Mouse (Mus musculus) testis, adult 2 months (tissue): ENCODE measurements around the gene Ccna1. TPM values are rescaled to one million over a fixed set of nuclear protein-coding genes. Genes with fewer than 3 reads are reported as not detected.

ENCODE experiments used
- H3K27ac ChIP-seq: fragments of 200-500 bp; 2 replicates; pipeline ENCODE4 v1.5.1; 2012; ENCODE audit warnings: low read depth, low read length; ENCODE audit not compliant: control insufficient read depth, insufficient read depth
- H3K27me3 ChIP-seq: fragments of 200-500 bp; 2 replicates; pipeline ENCODE4 v1.6.1; 2012; ENCODE audit warnings: mild to moderate bottlenecking, low read length, moderate library complexity; ENCODE audit not compliant: control insufficient read depth, insufficient read depth
- H3K36me3 ChIP-seq: fragments of 200-500 bp; 2 replicates; pipeline ENCODE4 v1.6.1; 2012; ENCODE audit warnings: mild to moderate bottlenecking, low read length; ENCODE audit not compliant: control insufficient read depth, insufficient read depth
- H3K4me1 ChIP-seq: fragments of 200-500 bp; 2 replicates; pipeline ENCODE4 v1.6.1; 2012; ENCODE audit warnings: low read length; ENCODE audit not compliant: control insufficient read depth, insufficient read depth
- H3K4me3 ChIP-seq: fragments of 200-500 bp; 2 replicates; pipeline ENCODE4 v1.5.1; 2012; ENCODE audit warnings: low read depth, mild to moderate bottlenecking, low read length, moderate library complexity, mixed read lengths; ENCODE audit not compliant: control insufficient read depth
- CTCF ChIP-seq: fragments of 200-500 bp; IDR thresholded peaks from 2 replicates; pipeline ENCODE4 v1.5.1; 2012; ENCODE audit warnings: low read depth, mild to moderate bottlenecking, inconsistent platforms, low read length, moderate library complexity; ENCODE audit not compliant: control insufficient read depth, insufficient read depth, insufficient replicate concordance
- POLR2A ChIP-seq: fragments of 200-500 bp; IDR thresholded peaks from 2 replicates; pipeline ENCODE4 v1.6.1; 2012; ENCODE audit warnings: low read depth, mild to moderate bottlenecking, inconsistent platforms, low read length, moderate library complexity; ENCODE audit not compliant: control insufficient read depth
- polyA plus RNA-seq: library from polyadenylated mRNA; depleted of rRNA; stranded (reverse); fragments of >200 nt; gene quantifications from 2 replicates; pipeline ENCODE4 v1.2.3, GENCODE M21; 2012

Gene Ccna1
- polyA plus RNA-seq, 1 experiment: 144 TPM

DNA sequence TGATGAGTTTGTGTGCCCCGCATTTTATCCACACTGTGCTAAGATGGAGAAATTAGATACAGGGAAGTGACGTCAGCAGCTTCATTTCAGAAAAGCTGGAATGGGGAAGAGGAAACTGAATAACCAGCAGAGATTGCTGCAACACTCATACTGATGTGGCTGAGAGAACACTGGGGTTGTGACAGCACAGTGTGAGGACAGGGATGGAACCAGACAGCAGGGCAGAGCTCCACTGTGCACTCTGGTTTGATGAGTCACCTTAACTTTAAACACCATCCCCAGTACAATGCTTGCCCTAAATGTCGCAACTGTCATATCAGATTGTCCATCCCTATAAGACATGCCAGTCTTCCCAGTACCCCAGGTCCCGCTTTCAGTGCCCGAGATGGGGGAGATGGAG lies 17.7 kb downstream of the Ccna1 start:
- no peak for TF ChIP-seq POLR2A
- TF ChIP-seq CTCF: no peak
- Histone ChIP-seq H3K27ac (no peak overlapping the region), H3K36me3 (no peaks in the 10 kb centered on the region), H3K4me1 (no peaks in the 10 kb centered on the region), H3K27me3 (no peaks in the 10 kb centered on the region), H3K4me3 (no peak overlapping the region)

DNA sequence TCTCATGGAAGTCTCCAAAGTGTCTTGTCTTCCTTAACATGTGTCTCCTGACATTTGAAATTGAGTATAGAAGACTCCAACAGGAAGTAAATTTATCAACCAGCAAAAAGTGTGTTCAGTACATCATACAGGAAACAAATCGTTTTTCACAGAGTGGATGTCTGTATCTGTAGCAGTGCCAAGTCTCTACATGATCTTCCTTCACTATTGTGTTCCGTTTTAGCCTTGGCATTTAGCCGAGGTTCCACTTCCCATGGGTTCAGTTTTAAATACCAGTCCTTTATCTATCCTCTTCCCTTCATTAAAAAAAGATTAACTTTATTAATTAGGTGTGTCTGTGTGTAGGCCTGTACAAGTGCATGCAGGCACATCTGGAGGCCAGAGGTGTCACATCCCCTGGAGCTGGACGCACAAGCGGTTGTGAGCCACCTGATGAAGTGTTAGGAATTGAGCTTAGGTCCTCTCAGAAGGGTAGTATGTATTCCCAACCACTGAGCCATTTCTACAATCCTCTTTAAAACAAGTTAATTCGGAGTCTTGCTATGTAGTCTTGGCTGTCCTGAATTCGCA lies 27.9 kb downstream of the Ccna1 start:
- TF ChIP-seq POLR2A: no peak
- TF ChIP-seq CTCF: no peak
- H3K4me3 ChIP-seq: no peak overlapping the region

DNA sequence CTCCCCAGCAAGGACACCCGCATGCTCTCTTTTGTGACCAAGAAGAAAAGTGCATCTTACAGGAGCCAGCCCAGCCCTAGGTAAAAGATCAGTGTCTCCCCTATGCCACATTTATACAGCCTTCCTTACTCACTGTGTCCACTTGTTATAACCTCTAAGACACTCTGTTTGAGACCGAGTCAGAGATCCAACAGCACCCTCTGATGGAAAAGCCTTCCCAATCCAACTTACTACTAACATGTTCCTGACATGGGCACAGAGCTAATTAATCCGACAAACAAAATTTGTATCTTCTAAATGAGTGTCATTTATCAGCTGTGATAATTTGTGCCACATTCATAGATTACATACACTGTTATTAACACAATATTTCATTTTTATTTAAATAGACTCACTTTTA lies 29.8 kb downstream of the Ccna1 start:
- Histone ChIP-seq H3K27ac (no peak overlapping the region), H3K27me3 (no peaks in the 10 kb centered on the region), H3K4me1 (no peaks in the 10 kb centered on the region), H3K36me3 (no peaks in the 10 kb centered on the region), H3K4me3 (no peak overlapping the region)
- no peak for TF ChIP-seq CTCF
- no peak for TF ChIP-seq POLR2A

More for the DNA sequence above, 27.9 kb downstream of the Ccna1 start:
- Histone ChIP-seq H3K36me3 (no peaks in the 10 kb centered on the region), H3K4me1 (no peaks in the 10 kb centered on the region), H3K27ac (no peak overlapping the region), H3K27me3 (no peaks in the 10 kb centered on the region)

DNA sequence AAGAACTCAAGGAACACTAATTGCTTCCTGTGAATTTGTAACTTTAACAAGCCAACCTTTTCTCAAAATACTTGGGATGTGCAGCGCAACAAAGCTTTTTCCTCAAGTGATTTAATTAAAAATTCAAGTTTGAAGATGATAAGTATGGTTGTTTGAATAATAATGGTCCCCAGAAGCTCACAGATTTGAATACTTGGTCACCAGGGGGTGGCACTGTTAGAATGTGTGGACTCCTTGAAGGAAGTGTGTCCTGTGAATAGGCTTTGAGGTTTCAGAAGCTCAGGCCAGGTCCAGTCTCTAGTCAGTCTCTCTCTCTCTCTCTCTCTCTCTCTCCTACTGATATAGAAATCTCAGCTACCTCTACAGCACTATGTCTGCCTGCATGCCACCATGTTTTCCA lies 32.0 kb downstream of the Ccna1 start:
- H3K27ac ChIP-seq: no peak overlapping the region
- H3K27me3 ChIP-seq: no peaks in the 10 kb centered on the region
- no peaks in the 10 kb centered on the region for H3K36me3 ChIP-seq
- no peak overlapping the region for H3K4me3 ChIP-seq
- TF ChIP-seq POLR2A (no peak), CTCF (no peak)
- H3K4me1 ChIP-seq: no peaks in the 10 kb centered on the region

DNA sequence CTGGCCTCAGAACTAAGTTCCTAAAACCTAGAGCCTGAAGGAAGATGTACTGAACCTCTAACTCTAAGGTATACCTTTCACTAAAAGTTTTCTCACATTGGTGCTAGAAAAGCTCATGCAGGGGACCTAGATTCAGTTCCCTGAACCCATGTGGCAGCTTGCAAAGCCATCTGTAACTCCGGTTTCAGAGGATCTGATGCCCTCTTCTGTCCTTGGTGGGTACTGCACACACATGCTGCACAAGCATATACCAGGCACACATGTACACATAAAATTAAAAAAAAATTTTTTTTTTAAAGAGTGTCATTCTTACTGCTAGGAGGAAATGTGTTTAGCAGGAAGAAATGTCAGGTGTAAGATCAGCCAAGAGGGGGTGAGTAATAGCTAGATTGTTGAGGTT lies 33.1 kb downstream of the Ccna1 start:
- TF ChIP-seq POLR2A (no peak), CTCF (no peak)

DNA sequence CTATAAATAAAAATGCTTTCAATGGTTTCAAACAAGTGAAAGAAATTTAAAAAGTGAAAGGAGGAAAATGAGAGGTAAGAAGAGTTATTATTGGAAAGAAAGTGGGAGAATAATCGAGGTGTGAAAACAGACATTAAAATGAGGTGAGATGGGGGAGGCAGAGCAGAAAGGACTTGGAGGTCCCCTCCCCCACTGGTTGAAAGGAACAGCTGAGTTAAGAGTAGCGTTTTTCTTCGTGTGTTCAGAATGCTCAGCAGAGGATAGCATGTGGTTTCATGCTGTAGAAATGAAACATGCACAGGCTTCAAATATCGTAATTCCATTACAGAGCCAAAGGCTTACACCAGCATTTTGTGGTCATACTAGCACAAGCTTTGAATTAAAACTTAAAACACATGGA lies 42.8 kb downstream of the Ccna1 start:
- no peaks in the 10 kb centered on the region for H3K4me1 ChIP-seq

More for the DNA sequence above, 33.1 kb downstream of the Ccna1 start:
- H3K4me1 ChIP-seq: no peaks in the 10 kb centered on the region
- no peak overlapping the region for H3K27ac ChIP-seq
- H3K27me3 ChIP-seq: no peaks in the 10 kb centered on the region
- H3K4me3 ChIP-seq: no peak overlapping the region
- H3K36me3 ChIP-seq: no peaks in the 10 kb centered on the region

DNA sequence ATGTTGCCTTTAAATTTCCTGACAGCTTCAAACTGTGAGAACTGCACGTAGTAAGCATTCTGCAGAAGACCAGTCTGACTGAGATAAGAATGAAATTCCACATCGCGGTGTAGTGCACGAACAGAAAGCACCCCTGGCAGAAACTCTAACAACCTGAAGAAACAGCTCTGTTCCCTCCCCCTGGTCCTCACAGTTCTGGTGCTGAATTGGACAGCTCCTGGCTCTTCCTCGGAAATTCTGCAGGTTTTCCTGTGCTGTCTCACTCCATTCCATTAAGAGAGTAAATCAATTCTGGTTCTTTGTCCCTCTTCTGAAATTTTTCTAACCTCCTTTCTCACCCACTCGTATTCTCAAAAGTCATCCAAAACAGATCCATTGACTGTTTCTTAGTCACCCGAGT lies 43.6 kb downstream of the Ccna1 start:
- no peak overlapping the region for H3K4me3 ChIP-seq

More for the DNA sequence above, 42.8 kb downstream of the Ccna1 start:
- Histone ChIP-seq H3K27ac (no peak overlapping the region), H3K4me3 (no peak overlapping the region), H3K27me3 (no peaks in the 10 kb centered on the region), H3K36me3 (no peaks in the 10 kb centered on the region)
- TF ChIP-seq POLR2A: no peak
- no peak for TF ChIP-seq CTCF

More for the DNA sequence above, 43.6 kb downstream of the Ccna1 start:
- no peak for TF ChIP-seq CTCF
- TF ChIP-seq POLR2A: no peak
- Histone ChIP-seq H3K27ac (no peak overlapping the region), H3K36me3 (no peaks in the 10 kb centered on the region), H3K4me1 (no peaks in the 10 kb centered on the region), H3K27me3 (no peaks in the 10 kb centered on the region)
